ENCODE assay signal across 16 mouse cellular contexts in the genomic region with DNA sequence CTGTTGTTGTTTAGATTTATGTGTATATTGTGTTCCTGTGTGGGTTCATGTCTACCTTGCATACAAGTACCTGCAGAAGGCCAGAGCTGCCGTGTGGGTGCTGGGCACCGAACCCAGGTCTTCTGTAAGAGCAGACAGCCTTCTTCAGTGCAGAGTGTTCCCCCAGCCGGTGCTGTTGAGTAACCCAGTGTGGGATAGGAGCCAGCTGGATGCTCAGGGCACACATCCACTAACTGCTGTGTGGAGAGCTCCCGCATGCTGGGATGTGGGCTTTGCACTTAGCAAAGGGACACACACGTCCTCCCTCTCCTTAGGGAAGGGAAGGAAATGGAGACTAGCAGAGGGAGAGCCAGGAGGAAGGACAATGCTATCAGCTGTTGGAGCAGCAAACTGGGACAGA. TPM values are rescaled to one million over a fixed set of nuclear protein-coding genes. Genes with fewer than 3 reads are reported as not detected.
DNase-seq lines count a peak whose midpoint lies in the region; ATAC-seq and TF ChIP-seq lines count a peak whose summit lies in the region.
"Had no signal": no experiment of that assay in that cellular context is flagged by ENCODE, and none has a peak within 500 bp of the region (broad histone marks: within the 10 kb centered on the region; RNA-seq: fewer than 3 reads in every experiment).

No protein-coding gene starts in this region.

- H3K9ac ChIP-seq in CH12.LX (ENCODE audit: insufficient read depth, low read depth) (no peak overlapping the region), ES-E14 (ENCODE audit: insufficient read depth, low read depth, low read length, poor library complexity, severe bottlenecking) (no peak overlapping the region)
- no peak overlapping the region for H3K9ac ChIP-seq in forebrain, embryonic 14.5 days (ENCODE audit: low read length)
- H3K9ac ChIP-seq: embryonic facial prominence, embryonic 15.5 days; forebrain, embryonic 15.5 days had no signal

- dilution Hi-C loops in CH12.LX (cut with MboI; ENCODE audit: extremely low pct_ligation_motif_present, extremely low pct_unique_long_range_greater_than_20kb, low sequenced_read_pairs): no loop called here

- no peak for TF ChIP-seq RAD21 in CH12.LX (IDR thresholded peaks at IDR 0.05; ENCODE audit: low read depth, low read length)

- no peaks in the 10 kb centered on the region for H3K79me2 ChIP-seq in CH12.LX (replicated peaks; ENCODE audit: control insufficient read depth, extremely low read depth, insufficient read depth, poor library complexity, severe bottlenecking)

- no peaks in the 10 kb centered on the region for H3K27me3 ChIP-seq in CH12.LX (replicated peaks)
- H3K27me3 ChIP-seq in forebrain, embryonic 14.5 days (replicated peaks; ENCODE audit: control insufficient read depth, insufficient read depth, low read length): no peaks in the 10 kb centered on the region
- H3K27me3 ChIP-seq: embryonic facial prominence, embryonic 15.5 days; forebrain, embryonic 15.5 days; Patski had no signal

- H3K4me3 ChIP-seq in CH12.LX (replicated peaks in 1 of 3; ENCODE audit: low read depth in 2 of 3, low read length in 2 of 3, poor library complexity in 1 of 3) (no peak overlapping the region), ES-E14 (ENCODE audit: insufficient read depth in 1 of 2, low read depth in 1 of 2, low read length in 2 of 2, poor library complexity in 1 of 2, severe bottlenecking in 1 of 2) (no peak overlapping the region)
- no peak overlapping the region for H3K4me3 ChIP-seq in layer of hippocampus, adult 2 months
- no peak overlapping the region for H3K4me3 ChIP-seq in forebrain, embryonic 14.5 days (ENCODE audit: low read depth, low read length)
- H3K4me3 ChIP-seq: embryonic facial prominence, embryonic 15.5 days; forebrain, embryonic 15.5 days had no signal

- TF ChIP-seq POLR2A in CH12.LX (IDR thresholded peaks at IDR 0.05; ENCODE audit: low read depth, low read length): no peak

- no peak for ATAC-seq in forebrain, embryonic 14.5 days
- ATAC-seq: CD4-positive, CD25-positive, alpha-beta regulatory T cell, adult 4 months; forebrain, embryonic 15.5 days; Patski had no signal

- in situ Hi-C loops in CH12.LX (cut with MboI; ENCODE audit: low pct_ligation_motif_present, low pct_unique_long_range_greater_than_20kb, low sequenced_read_pairs) (no loop called here), ES-E14 (cut with MboI; ENCODE audit: low sequenced_read_pairs in 2 of 2, unreplicated experiment in 2 of 2) (no loop called here)

- H3K4me1 ChIP-seq in CH12.LX (ENCODE audit: control insufficient read depth in 1 of 2, insufficient read depth in 2 of 2) (peaks cover 4 to 40% of the 10 kb centered on the region in 2 experiments), ES-E14 (ENCODE audit: control insufficient read depth in 2 of 2, insufficient read depth in 2 of 2, low read length in 2 of 2, poor library complexity in 1 of 2) (peaks cover 0 to 3% of the 10 kb centered on the region in 2 experiments; a peak in 1 of 4 replicates)
- no peaks in the 10 kb centered on the region for H3K4me1 ChIP-seq in forebrain, embryonic 14.5 days (ENCODE audit: control insufficient read depth, insufficient read depth, low read length)
- H3K4me1 ChIP-seq: embryonic facial prominence, embryonic 15.5 days; forebrain, embryonic 15.5 days had no signal

- peak; percentile 39 to 72 for DNase-seq in layer of hippocampus, adult 18-20 months (ENCODE audit: low spot score in 2 of 2)
- DNase-seq in layer of hippocampus, postnatal 25 days (ENCODE audit: extremely low spot score in 1 of 2, low spot score in 1 of 2): no peak
- DNase-seq in CH12.LX (ENCODE audit: extremely low read depth): no peak
- DNase-seq in ES-E14 (ENCODE audit: low read depth, low spot score): no peak
- peak in 1 of 2 experiments; percentile 67 for DNase-seq in layer of hippocampus, adult 2 months (ENCODE audit: low spot score in 2 of 2)
- DNase-seq in forebrain, embryonic 14.5 days (ENCODE audit: low spot score): no peak
- no peak for DNase-seq in thymus, postnatal 36 days
- DNase-seq: cerebellum, adult 18-20 months; gastrocnemius, postnatal 10 days; kidney, postnatal 10 days; thymus, adult 2 months had no signal

- TF ChIP-seq CTCF in CH12.LX (conservative IDR thresholded peaks at IDR 0.05 in 1 of 2, IDR thresholded peaks at IDR 0.05 in 1 of 2; ENCODE audit: low read depth in 2 of 2, low read length in 2 of 2): no peak
- TF ChIP-seq CTCF in layer of hippocampus, adult 2 months (conservative IDR thresholded peaks at IDR 0.05): no peak

- H3K36me3 ChIP-seq in CH12.LX (replicated peaks in 1 of 2; ENCODE audit: control insufficient read depth in 1 of 2, insufficient read depth in 1 of 2, low read length in 1 of 2) (peaks cover 76 to 97% of the 10 kb centered on the region in 2 experiments), ES-E14 (ENCODE audit: control insufficient read depth, insufficient read depth, low read length, poor library complexity, severe bottlenecking) (peaks cover 71% of the 10 kb centered on the region)
- H3K36me3 ChIP-seq in forebrain, embryonic 14.5 days (ENCODE audit: control insufficient read depth, insufficient read depth, low read length): peaks cover 89% of the 10 kb centered on the region

- WGBS in forebrain, embryonic 14.5 days: 89% methylated on average over 5 of the region's 5 CpGs

- H3K9me3 ChIP-seq in CH12.LX (replicated peaks; ENCODE audit: low read length) (no peaks in the 10 kb centered on the region), ES-E14 (ENCODE audit: control insufficient read depth, insufficient read depth, low read depth, low read length) (no peaks in the 10 kb centered on the region)
- H3K9me3 ChIP-seq in forebrain, embryonic 14.5 days (replicated peaks; ENCODE audit: control insufficient read depth, low read length): no peaks in the 10 kb centered on the region
- H3K9me3 ChIP-seq: embryonic facial prominence, embryonic 15.5 days; forebrain, embryonic 15.5 days had no signal

- TF ChIP-seq EP300 in CH12.LX (IDR thresholded peaks at IDR 0.05; ENCODE audit: low read length): no peak

- H3K27ac ChIP-seq in CH12.LX (ENCODE audit: insufficient read depth, low read depth): peak overlapping the region; percentile 76
- H3K27ac ChIP-seq in ES-E14 (ENCODE audit: insufficient read depth, low read depth, low read length, poor library complexity, severe bottlenecking): peak overlapping the region; percentile 38; the same call in 1 of the 2 replicates
- peak overlapping the region; percentile 67 for H3K27ac ChIP-seq in layer of hippocampus, adult 2 months
- H3K27ac ChIP-seq in forebrain, embryonic 14.5 days (ENCODE audit: low read depth, low read length): no peak overlapping the region
- H3K27ac ChIP-seq: embryonic facial prominence, embryonic 15.5 days; forebrain, embryonic 15.5 days had no signal

- no peak overlapping the region for H3K4me2 ChIP-seq in CH12.LX (ENCODE audit: insufficient read depth, low read depth, poor library complexity, severe bottlenecking)
- no peak overlapping the region for H3K4me2 ChIP-seq in forebrain, embryonic 14.5 days (ENCODE audit: low read length)
- H3K4me2 ChIP-seq: embryonic facial prominence, embryonic 15.5 days; forebrain, embryonic 15.5 days; heart, embryonic 11.5 days had no signal

TF ChIP-seq in CH12.LX, 34 proteins besides CTCF, POLR2A, EP300 and RAD21 (continues in another document):
- no peak for TF ChIP-seq USF1 (IDR thresholded peaks at IDR 0.05; ENCODE audit: low read depth, low read length)
- no peak for TF ChIP-seq JUN (IDR thresholded peaks at IDR 0.05; ENCODE audit: insufficient read depth, low read depth, low read length)
- no peak for TF ChIP-seq MYC (IDR thresholded peaks at IDR 0.05; ENCODE audit: low read depth, low read length)
- TF ChIP-seq ZKSCAN1 (IDR thresholded peaks at IDR 0.05; ENCODE audit: borderline replicate concordance, low read depth, low read length): no peak

TF ChIP-seq in ES-E14, 5 proteins besides CTCF, POLR2A, EP300 and RAD21 (continues in another document):
- TF ChIP-seq CHD2 (IDR thresholded peaks at IDR 0.05; ENCODE audit: low read depth, low read length) (no peak), ZNF384 (IDR thresholded peaks at IDR 0.05; ENCODE audit: low read depth, low read length) (no peak), MAFK (IDR thresholded peaks at IDR 0.05; ENCODE audit: insufficient read depth, low read depth, low read length) (no peak), ZC3H11A (IDR thresholded peaks at IDR 0.05; ENCODE audit: borderline replicate concordance, low read depth, low read length) (no peak)

RNA-seq across cellular contexts. Expression of gene Tmem116, which starts 13.6 kb away (rescaled TPM):
- 1 to 10 TPM; 8.4 to 8.9 TPM for total RNA-seq in layer of hippocampus, adult 18-20 months (2021)
- 1 to 10 TPM; 6.6 to 9.3 TPM for total RNA-seq in layer of hippocampus, postnatal 25 days (2021)
- 2.3 and 2.5 TPM in 2 replicates for total RNA-seq in CH12.LX (2012; rRNA removed)
- 0.97 and 1.3 TPM in 2 replicates for total RNA-seq in CH12.LX (2014; rRNA removed)
- 2.5 and 3.2 TPM in 2 replicates for polyA plus RNA-seq in CH12.LX (2012; ENCODE audit: insufficient read length, low read depth)
- 3.0 and 3.8 TPM in 2 replicates for total RNA-seq in ES-E14 (2012; rRNA removed)
- 1 to 10 TPM; 7.7 to 8.6 TPM for total RNA-seq in layer of hippocampus, adult 2 months (2021)
- polyA plus RNA-seq in forebrain, embryonic 14.5 days (2014; fragmentation: Nextera tagmentation; extraction: Ambion mirVana): 1.0 and 1.7 TPM in 2 replicates

RNA-seq across cellular contexts. Expression of gene Erp29, which starts 14.2 kb away (rescaled TPM):
- total RNA-seq in layer of hippocampus, adult 18-20 months (2021): 100 to 1,000 TPM; 140 to 150 TPM
- total RNA-seq in layer of hippocampus, postnatal 25 days (2021): 100 to 1,000 TPM; 131 to 154 TPM
- total RNA-seq in CH12.LX (2012; rRNA removed): 252 and 297 TPM in 2 replicates
- 204 and 243 TPM in 2 replicates for total RNA-seq in CH12.LX (2014; rRNA removed)
- polyA plus RNA-seq in CH12.LX (2012; ENCODE audit: insufficient read length, low read depth): 258 and 286 TPM in 2 replicates
- 339 and 444 TPM in 2 replicates for total RNA-seq in ES-E14 (2012; rRNA removed)
- total RNA-seq in layer of hippocampus, adult 2 months (2021): 100 to 1,000 TPM; 127 to 144 TPM
- polyA plus RNA-seq in forebrain, embryonic 14.5 days (2014; fragmentation: Nextera tagmentation; extraction: Ambion mirVana): 125 and 138 TPM in 2 replicates

RNA-seq across cellular contexts. Expression of gene Naa25, which starts 40.4 kb away (rescaled TPM):
- total RNA-seq in layer of hippocampus, adult 18-20 months (2021): 10 to 100 TPM; 39.4 to 39.8 TPM
- 10 to 100 TPM; 39.4 to 41.2 TPM for total RNA-seq in layer of hippocampus, postnatal 25 days (2021)
- total RNA-seq in CH12.LX (2012; rRNA removed): 41.3 and 44.1 TPM in 2 replicates
- total RNA-seq in CH12.LX (2014; rRNA removed): 53.1 and 59.7 TPM in 2 replicates
- polyA plus RNA-seq in CH12.LX (2012; ENCODE audit: insufficient read length, low read depth): 60.3 and 66.0 TPM in 2 replicates
- 92.3 and 118 TPM in 2 replicates for total RNA-seq in ES-E14 (2012; rRNA removed)
- 10 to 100 TPM; 37.2 to 40.9 TPM for total RNA-seq in layer of hippocampus, adult 2 months (2021)
- polyA plus RNA-seq in forebrain, embryonic 14.5 days (2014; fragmentation: Nextera tagmentation; extraction: Ambion mirVana): 54.7 and 61.9 TPM in 2 replicates

RNA-seq across cellular contexts. Expression of gene Trafd1, which starts 52.7 kb away (rescaled TPM):
- 10 to 100 TPM; 73.2 to 74.7 TPM for total RNA-seq in layer of hippocampus, adult 18-20 months (2021)
- 10 to 100 TPM; 66.3 to 78.9 TPM for total RNA-seq in layer of hippocampus, postnatal 25 days (2021)
- total RNA-seq in CH12.LX (2012; rRNA removed): 41.8 and 42.3 TPM in 2 replicates
- total RNA-seq in CH12.LX (2014; rRNA removed): 31.7 and 34.0 TPM in 2 replicates
- 52.8 and 52.9 TPM in 2 replicates for polyA plus RNA-seq in CH12.LX (2012; ENCODE audit: insufficient read length, low read depth)
- 13.8 and 15.6 TPM in 2 replicates for total RNA-seq in ES-E14 (2012; rRNA removed)
- 10 to 100 TPM; 79.8 to 82.8 TPM for total RNA-seq in layer of hippocampus, adult 2 months (2021)
- 129 and 140 TPM in 2 replicates for polyA plus RNA-seq in forebrain, embryonic 14.5 days (2014; fragmentation: Nextera tagmentation; extraction: Ambion mirVana)

Comparison
In these comparisons a context has a peak if more than half of its experiments do, and no peak if none do; other contexts are left out.
1. DNase-seq: peak in layer of hippocampus, adult 18-20 months (2 of 2); none in layer of hippocampus, postnatal 25 days (0 of 2), CH12.LX (single experiment), ES-E14 (single experiment), forebrain, embryonic 14.5 days (single experiment) and thymus, postnatal 36 days (0 of 2).